Mouse (Mus musculus) midbrain, embryonic 15.5 days (tissue): Measurements from ENCODE around the gene Lyzl4. TPM values are rescaled to one million over a fixed set of nuclear protein-coding genes. Genes with fewer than 3 reads are reported as not detected.

Source experiments
- ATAC-seq: fragments of 200-750 bp; cut with Nextera tagmentation; replicated peaks from 2 replicates; pipeline ENCODE4 v1.8.0; 2017; ENCODE audit warnings: moderate TSS enrichment
- H3K27ac ChIP-seq: fragments of 300-500 bp; sonication (generic); 2 replicates; pipeline ENCODE4 v1.5.1; 2015; ENCODE audit warnings: mild to moderate bottlenecking, inconsistent platforms
- H3K27me3 ChIP-seq: fragments of 300-500 bp; sonication (generic); replicated peaks from 2 replicates; pipeline ENCODE4 v1.6.1; 2015; ENCODE audit warnings: inconsistent platforms
- H3K36me3 ChIP-seq: fragments of 300-500 bp; sonication (generic); replicated peaks from 2 replicates; pipeline ENCODE4 v1.6.1; 2015; ENCODE audit warnings: inconsistent platforms
- H3K4me1 ChIP-seq: fragments of 300-500 bp; sonication (generic); 2 replicates; pipeline ENCODE4 v1.6.1; 2015; ENCODE audit warnings: inconsistent platforms
- H3K4me2 ChIP-seq: fragments of 300-500 bp; sonication (generic); 2 replicates; pipeline ENCODE4 v1.6.1; 2015; ENCODE audit warnings: inconsistent platforms, mild to moderate bottlenecking, moderate library complexity
- H3K4me3 ChIP-seq: fragments of 300-500 bp; sonication (generic); 2 replicates; pipeline ENCODE4 v1.5.1; 2015; ENCODE audit warnings: mild to moderate bottlenecking, inconsistent platforms
- H3K9ac ChIP-seq: fragments of 300-500 bp; sonication (generic); 2 replicates; pipeline ENCODE4 v1.6.1; 2015; ENCODE audit warnings: mild to moderate bottlenecking, inconsistent platforms
- H3K9me3 ChIP-seq: fragments of 300-500 bp; sonication (generic); 2 replicates; pipeline ENCODE4 v1.6.1; 2016; ENCODE audit warnings: inconsistent platforms
- WGBS: fragments of 180-500 bp; shearing (Covaris S2); methylation state at CpG from one replicate; pipeline ENCODE4 v1.1.7; 2015; ENCODE audit warnings: mixed read lengths; 5-methylcytosine and 5-hydroxymethylcytosine counted together
- polyA plus RNA-seq: library from polyadenylated mRNA; unstranded; fragments of >200 nt; fragmentation: Nextera tagmentation; extraction: Ambion mirVana; gene quantifications from 2 replicates; pipeline ENCODE4 v1.2.1, GENCODE M21; 2015

Lyzl4 gene
- polyA plus RNA-seq, 1 experiment from 2014 or later: 0.18 TPM

DNA sequence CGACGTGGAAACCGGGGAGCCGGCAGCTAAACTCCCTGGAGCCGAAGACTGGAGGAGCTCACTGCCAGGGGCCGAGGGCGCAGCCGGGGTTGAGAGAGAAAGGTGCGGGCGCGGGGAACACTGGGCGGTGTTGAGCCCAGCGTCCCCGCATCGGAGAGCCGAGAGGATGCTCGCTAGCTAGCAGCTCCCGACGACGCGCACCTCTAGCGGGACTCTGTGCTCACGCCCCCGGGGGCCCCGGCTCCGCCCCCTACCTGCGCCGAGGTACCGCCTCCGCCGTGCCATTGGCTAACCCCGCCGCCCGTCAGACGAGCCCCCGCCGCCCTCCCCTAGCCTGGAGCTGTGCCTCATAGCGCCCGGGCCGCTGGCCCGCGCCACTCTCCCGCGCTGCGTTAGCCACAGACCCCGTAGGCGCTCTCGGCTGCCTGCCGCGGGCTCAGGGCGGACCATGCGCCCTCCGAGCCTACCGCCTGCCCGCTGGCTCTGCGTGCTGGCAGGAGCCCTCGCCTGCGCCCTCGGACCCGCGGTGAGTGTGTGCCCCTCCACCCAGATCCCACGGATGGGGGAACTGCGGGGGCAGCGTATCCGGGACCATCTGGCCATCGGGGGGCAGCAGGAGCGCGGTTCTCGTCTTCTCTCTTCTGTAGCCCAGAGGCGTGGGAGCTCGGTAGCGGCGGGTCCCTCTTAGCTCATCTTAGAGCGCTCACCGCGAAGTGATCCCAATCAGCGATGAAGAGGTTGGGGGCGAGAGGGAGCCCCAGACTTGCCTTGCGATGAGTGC lies 695 bp upstream of the Lyzl4 start, which contains the start of gene Vipr1:
TSS of gene Vipr1 (plus strand) at position 316 of the 781 bp plus-strand sequence.
- H3K4me3 ChIP-seq: peak within 1 kb of the TSS; percentile 50
- WGBS: under 1% methylated on average over 79 of the region's 79 CpGs
- peak within 1 kb of the TSS; percentile 49 for H3K9ac ChIP-seq
- peaks cover 48% of the 10 kb centered on the region for H3K27me3 ChIP-seq
- peaks cover 20% of the 10 kb centered on the region for H3K4me1 ChIP-seq
- ATAC-seq: peak; percentile 91
- H3K27ac ChIP-seq: no peak within 1 kb of the TSS
- peak within 1 kb of the TSS; percentile 92 for H3K4me2 ChIP-seq
- no peaks in the 10 kb centered on the region for H3K9me3 ChIP-seq
- H3K36me3 ChIP-seq: no peaks in the 10 kb centered on the region

DNA sequence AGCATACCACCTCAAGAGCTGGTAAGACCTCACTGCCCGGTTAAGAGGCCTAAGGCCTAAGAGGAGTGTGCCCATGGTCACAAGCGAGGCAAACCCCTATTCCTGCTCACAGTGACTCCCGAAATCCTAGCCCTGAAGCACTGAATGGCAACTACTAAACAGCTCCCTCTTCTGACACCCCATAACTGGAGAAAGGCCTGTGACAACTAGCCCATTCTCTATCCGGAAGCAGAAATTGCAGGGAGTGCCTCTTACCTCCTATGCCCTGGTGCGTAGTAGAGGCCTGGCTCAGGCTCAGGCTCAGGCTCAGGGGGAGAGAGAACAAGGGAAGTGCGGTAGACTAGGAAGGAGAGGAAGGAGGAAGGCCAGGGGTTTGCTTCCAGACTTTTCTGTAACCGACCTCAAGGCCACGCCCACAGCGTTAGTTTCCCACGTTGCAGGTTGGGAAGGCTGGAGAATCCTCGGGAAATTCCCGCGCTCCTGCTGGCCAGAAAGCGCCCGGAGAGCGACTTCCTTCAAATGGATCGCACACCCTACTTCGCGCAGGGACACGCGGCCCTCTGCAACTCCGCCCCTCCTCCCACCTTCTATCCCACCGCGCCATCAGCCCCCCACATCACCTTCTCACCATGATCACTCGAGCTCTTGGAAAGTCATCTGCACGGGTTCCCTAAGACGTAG lies 521 bp downstream of the Lyzl4 start:
- 0 out of 2 replicates have a peak, but pooled peaks have one; percentile 5 for ATAC-seq
- Histone ChIP-seq H3K27ac (no peak overlapping the region), H3K27me3 (peaks cover 48% of the 10 kb centered on the region), H3K4me3 (peak overlapping the region; percentile 50), H3K4me1 (peaks cover 20% of the 10 kb centered on the region), H3K9ac (peak overlapping the region; percentile 49; the same call in 1 of the 2 replicates), H3K36me3 (no peaks in the 10 kb centered on the region), H3K9me3 (no peaks in the 10 kb centered on the region), H3K4me2 (peak overlapping the region; percentile 92)
- WGBS: 11% methylated on average over 27 of the region's 27 CpGs

- no peak for ATAC-seq
- Histone ChIP-seq H3K27me3 (peaks cover 48% of the 10 kb centered on the region), H3K4me1 (peaks cover 20% of the 10 kb centered on the region), H3K4me2 (no peak overlapping the region), H3K36me3 (no peaks in the 10 kb centered on the region), H3K4me3 (no peak overlapping the region), H3K9me3 (no peaks in the 10 kb centered on the region), H3K27ac (no peak overlapping the region), H3K9ac (no peak overlapping the region)
- 43% methylated on average over 16 of the region's 16 CpGs for WGBS
Observed at GRCm38 (mm10) chr9:121639790-121640189, 2.1 kb downstream of the Lyzl4 start.

DNA sequence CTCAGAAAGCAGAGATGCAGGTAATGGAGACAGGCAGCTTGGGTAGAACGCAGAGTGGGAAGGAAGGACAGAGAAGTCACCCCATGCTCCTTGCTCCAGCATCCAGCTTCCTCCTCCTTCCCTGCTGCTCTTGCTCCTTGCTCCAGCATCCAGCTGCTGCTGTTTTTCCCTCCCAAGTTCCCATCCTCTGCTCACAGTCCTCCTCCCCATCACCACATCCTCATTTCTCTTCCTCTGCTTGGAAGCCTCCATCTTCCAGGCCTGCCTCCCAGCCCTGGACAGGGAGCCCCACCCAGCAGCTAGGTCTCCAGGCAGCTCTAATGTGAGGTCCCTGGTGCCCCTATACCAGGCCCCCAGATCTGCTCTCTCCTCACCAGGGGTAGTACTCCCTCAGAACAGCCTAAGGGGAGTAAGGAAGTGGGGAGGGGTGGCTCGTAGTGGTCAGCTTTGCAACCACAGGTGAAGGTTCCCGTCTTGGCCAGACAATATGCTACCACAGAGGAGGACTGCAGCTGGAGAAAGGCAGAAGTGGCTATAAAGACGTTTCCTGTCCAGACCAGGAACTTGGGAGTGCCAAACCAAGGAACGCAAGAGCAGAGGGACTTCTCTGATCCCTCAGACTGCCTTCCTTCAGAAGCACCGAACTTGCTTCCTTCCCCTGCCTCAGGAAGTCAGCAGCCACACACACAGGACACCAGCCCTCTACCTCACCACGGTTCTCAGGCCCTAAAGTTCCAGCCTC lies 5.9 kb downstream of the Lyzl4 start:
- H3K9ac ChIP-seq: no peak overlapping the region
- peaks cover 15% of the 10 kb centered on the region for H3K27me3 ChIP-seq
- no peak overlapping the region for H3K4me3 ChIP-seq
- H3K4me1 ChIP-seq: no peaks in the 10 kb centered on the region
- no peaks in the 10 kb centered on the region for H3K36me3 ChIP-seq
- no peaks in the 10 kb centered on the region for H3K9me3 ChIP-seq
- ATAC-seq: no peak
- WGBS: 61% methylated on average over 7 of the region's 7 CpGs
- H3K27ac ChIP-seq: no peak overlapping the region
- no peak overlapping the region for H3K4me2 ChIP-seq

DNA sequence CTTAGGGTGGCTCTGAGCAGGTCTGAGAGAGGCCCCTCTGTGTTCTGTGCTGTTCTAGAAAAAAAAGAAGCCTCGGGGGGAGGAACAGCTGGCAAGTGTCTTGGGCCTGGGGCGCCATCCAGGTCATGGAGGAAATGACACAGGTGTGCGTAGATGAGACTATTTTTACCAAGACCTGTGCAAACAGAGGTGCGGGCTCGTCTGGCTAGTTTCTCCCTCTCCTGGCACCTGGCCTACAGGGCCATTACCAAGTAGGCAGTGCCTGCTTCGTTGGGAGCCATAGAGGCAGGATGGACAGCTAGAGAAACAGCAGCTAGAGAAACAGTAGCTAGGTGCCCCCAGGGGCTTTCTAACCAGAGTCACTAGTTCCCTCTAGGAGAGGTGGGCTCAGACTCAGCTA lies 8.6 kb downstream of the Lyzl4 start:
- 84% methylated on average over 6 of the region's 6 CpGs for WGBS
- no peak overlapping the region for H3K27ac ChIP-seq
- H3K4me3 ChIP-seq: no peak overlapping the region
- no peak overlapping the region for H3K9ac ChIP-seq
- no peaks in the 10 kb centered on the region for H3K36me3 ChIP-seq
- no peaks in the 10 kb centered on the region for H3K27me3 ChIP-seq
- no peaks in the 10 kb centered on the region for H3K4me1 ChIP-seq
- H3K4me2 ChIP-seq: no peak overlapping the region
- no peaks in the 10 kb centered on the region for H3K9me3 ChIP-seq
- no peak for ATAC-seq

GRCm38 (mm10) chr9:121632891-121633290 lies 9.0 kb downstream of the Lyzl4 start:
- no peak for ATAC-seq
- H3K36me3 ChIP-seq: no peaks in the 10 kb centered on the region
- 89% methylated on average over 10 of the region's 10 CpGs for WGBS

GRCm38 (mm10) chr9:121631946-121632345 lies 9.9 kb downstream of the Lyzl4 start:
- Histone ChIP-seq H3K9me3 (no peaks in the 10 kb centered on the region), H3K4me1 (no peaks in the 10 kb centered on the region), H3K27me3 (no peaks in the 10 kb centered on the region), H3K4me2 (no peak overlapping the region), H3K4me3 (no peak overlapping the region), H3K9ac (no peak overlapping the region), H3K36me3 (no peaks in the 10 kb centered on the region), H3K27ac (no peak overlapping the region)
- 72% methylated on average over 4 of the region's 4 CpGs for whole genome bisulfite sequencing
- no peak for ATAC-seq

More at GRCm38 (mm10) chr9:121632891-121633290, 9.0 kb downstream of the Lyzl4 start:
- no peak overlapping the region for H3K4me2 ChIP-seq
- H3K27ac ChIP-seq: no peak overlapping the region
- no peaks in the 10 kb centered on the region for H3K9me3 ChIP-seq
- no peaks in the 10 kb centered on the region for H3K4me1 ChIP-seq
- no peak overlapping the region for H3K9ac ChIP-seq
- H3K27me3 ChIP-seq: no peaks in the 10 kb centered on the region
- no peak overlapping the region for H3K4me3 ChIP-seq

GRCm38 (mm10) chr9:121630627-121631026 lies 11.3 kb downstream of the Lyzl4 start:
- no peaks in the 10 kb centered on the region for H3K4me1 ChIP-seq
- H3K4me2 ChIP-seq: no peak overlapping the region
- no peaks in the 10 kb centered on the region for H3K9me3 ChIP-seq
- no peak overlapping the region for H3K9ac ChIP-seq
- H3K27ac ChIP-seq: no peak overlapping the region
- WGBS: 69% methylated on average over 1 of the region's 1 CpGs
- H3K4me3 ChIP-seq: no peak overlapping the region
- ATAC-seq: no peak
- H3K27me3 ChIP-seq: no peaks in the 10 kb centered on the region
- H3K36me3 ChIP-seq: no peaks in the 10 kb centered on the region

- Histone ChIP-seq H3K4me2 (no peak overlapping the region), H3K4me3 (no peak overlapping the region), H3K9me3 (no peaks in the 10 kb centered on the region), H3K9ac (no peak overlapping the region), H3K27ac (no peak overlapping the region), H3K36me3 (no peaks in the 10 kb centered on the region), H3K27me3 (no peaks in the 10 kb centered on the region), H3K4me1 (no peaks in the 10 kb centered on the region)
- 84% methylated on average over 2 of the region's 2 CpGs for WGBS
- ATAC-seq: no peak
Observed at GRCm38 (mm10) chr9:121624920-121625319, 17.0 kb downstream of the Lyzl4 start.

GRCm38 (mm10) chr9:121623235-121623634 lies 18.7 kb downstream of the Lyzl4 start:
- H3K9me3 ChIP-seq: no peaks in the 10 kb centered on the region
- no peak overlapping the region for H3K27ac ChIP-seq
- no peaks in the 10 kb centered on the region for H3K4me1 ChIP-seq
- 79% methylated on average over 4 of the region's 4 CpGs for WGBS
- no peak overlapping the region for H3K4me2 ChIP-seq
- no peak for ATAC-seq
- no peak overlapping the region for H3K9ac ChIP-seq
- H3K4me3 ChIP-seq: no peak overlapping the region
- H3K27me3 ChIP-seq: no peaks in the 10 kb centered on the region
- H3K36me3 ChIP-seq: no peaks in the 10 kb centered on the region

DNA sequence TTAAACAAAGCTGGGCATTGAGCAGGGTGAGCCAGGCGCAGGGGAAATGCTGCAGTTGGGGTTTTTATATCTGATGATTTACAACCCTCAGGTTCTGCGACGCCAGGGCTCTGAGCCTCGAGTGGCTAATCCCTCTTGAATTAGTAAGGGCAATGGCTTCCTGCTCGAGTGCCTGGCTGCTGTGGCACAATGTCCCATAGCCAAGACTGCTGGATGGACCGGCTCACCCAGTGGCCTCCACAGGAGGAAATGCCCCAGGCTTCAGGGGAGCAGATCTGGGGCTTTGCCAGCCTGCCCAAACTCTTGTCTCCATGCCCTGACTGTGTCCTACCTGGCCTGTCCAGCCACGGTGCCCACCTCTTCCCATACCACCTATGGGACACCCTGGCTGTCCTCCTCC lies 22.5 kb downstream of the Lyzl4 start:
- Histone ChIP-seq H3K27ac (no peak overlapping the region), H3K4me2 (no peak overlapping the region), H3K4me3 (no peak overlapping the region), H3K27me3 (no peaks in the 10 kb centered on the region), H3K9me3 (no peaks in the 10 kb centered on the region), H3K9ac (no peak overlapping the region), H3K36me3 (no peaks in the 10 kb centered on the region), H3K4me1 (no peaks in the 10 kb centered on the region)
- ATAC-seq: no peak
- 49% methylated on average over 7 of the region's 7 CpGs for WGBS

DNA sequence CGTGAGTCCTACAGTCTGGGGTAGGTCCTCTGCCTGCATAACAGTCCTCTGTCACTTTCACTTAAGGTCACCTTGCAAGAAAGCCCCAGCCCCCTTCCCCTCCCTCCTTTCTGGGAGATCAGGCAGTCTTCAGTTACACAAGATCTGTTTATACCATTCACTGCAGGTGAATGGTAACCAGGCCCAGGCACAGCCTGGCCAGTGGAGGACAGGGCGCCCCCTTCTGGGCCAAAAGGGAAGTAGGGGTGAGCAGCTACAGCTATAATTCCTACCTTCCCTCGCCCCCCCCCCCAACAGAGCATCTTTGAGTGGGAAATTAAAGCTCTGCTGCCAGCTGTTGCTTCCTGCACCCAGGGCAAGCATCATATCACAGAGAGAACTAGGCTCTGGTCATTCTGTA lies 25.4 kb downstream of the Lyzl4 start:
- ATAC-seq: no peak
- H3K36me3 ChIP-seq: no peaks in the 10 kb centered on the region
- no peak overlapping the region for H3K4me3 ChIP-seq
- no peak overlapping the region for H3K4me2 ChIP-seq
- H3K27ac ChIP-seq: no peak overlapping the region
- H3K27me3 ChIP-seq: no peaks in the 10 kb centered on the region
- 54% methylated on average over 3 of the region's 3 CpGs for WGBS
- H3K9ac ChIP-seq: no peak overlapping the region
- H3K9me3 ChIP-seq: no peaks in the 10 kb centered on the region
- H3K4me1 ChIP-seq: no peaks in the 10 kb centered on the region
